Mouse (Mus musculus) frontal cortex, adult (tissue): ENCODE measurements around the gene Lamc2.

Experiments
- ATAC-seq: cut with Nextera tagmentation; 2 replicates; pipeline ENCODE4 v1.9.2; 2017; ENCODE audit warnings: mild to moderate bottlenecking, moderate library complexity, mixed read lengths; ENCODE audit not compliant: low TSS enrichment

The Lamc2 gene

GRCm38 (mm10) chr1:153185828-153186803 lies at the start of gene Lamc2:
TSS of gene Lamc2 (minus strand) at chr1:153186447.
- ATAC-seq: peak; percentile 73

GRCm38 (mm10) chr1:153235576-153235975 lies 49.3 kb upstream of the Lamc2 start:
- no peak for ATAC-seq

GRCm38 (mm10) chr1:153231681-153232080 lies 45.4 kb upstream of the Lamc2 start:
- no peak for ATAC-seq

- no peak for ATAC-seq
These were observed 41.7 kb upstream of the Lamc2 start for GRCm38 (mm10) chr1:153227916-153228315.

- ATAC-seq: no peak
These were observed 40.8 kb upstream of the Lamc2 start for GRCm38 (mm10) chr1:153227096-153227495.

- peak; percentile 78 for ATAC-seq
These were observed 39.8 kb upstream of the Lamc2 start for GRCm38 (mm10) chr1:153225786-153226725.

- no peak for ATAC-seq
These were observed 38.1 kb upstream of the Lamc2 start for GRCm38 (mm10) chr1:153224331-153224730.

- no peak for ATAC-seq
These were observed 33.1 kb upstream of the Lamc2 start for GRCm38 (mm10) chr1:153219376-153219775.

GRCm38 (mm10) chr1:153216516-153216915 lies 30.3 kb upstream of the Lamc2 start:
- no peak for ATAC-seq

GRCm38 (mm10) chr1:153215676-153216075 lies 29.4 kb upstream of the Lamc2 start:
- no peak for ATAC-seq

GRCm38 (mm10) chr1:153210992-153211391 lies 24.7 kb upstream of the Lamc2 start:
- no peak for ATAC-seq

- ATAC-seq: peak; percentile 97
These were observed 24.0 kb upstream of the Lamc2 start for GRCm38 (mm10) chr1:153210198-153210597.

GRCm38 (mm10) chr1:153202195-153202594 lies 15.9 kb upstream of the Lamc2 start:
- no peak; the same call in 1 of the 2 replicates for ATAC-seq

GRCm38 (mm10) chr1:153201448-153201847 lies 15.2 kb upstream of the Lamc2 start:
- ATAC-seq: peak; percentile 84

- no peak for ATAC-seq
These were observed 11.1 kb upstream of the Lamc2 start for GRCm38 (mm10) chr1:153197316-153197850.

- no peak for ATAC-seq
These were observed 6.7 kb upstream of the Lamc2 start for GRCm38 (mm10) chr1:153192945-153193344.

- ATAC-seq: no peak
These were observed 6.1 kb upstream of the Lamc2 start for GRCm38 (mm10) chr1:153192379-153192778.

GRCm38 (mm10) chr1:153191943-153192329 lies 5.7 kb upstream of the Lamc2 start:
- ATAC-seq: peak; percentile 82

GRCm38 (mm10) chr1:153191237-153191942 lies 5.1 kb upstream of the Lamc2 start:
- ATAC-seq: no peak

- no peak for ATAC-seq
These were observed 1.8 kb upstream of the Lamc2 start for GRCm38 (mm10) chr1:153188081-153188480.

- ATAC-seq: peak; percentile 96
These were observed 5.5 kb downstream of the Lamc2 start for GRCm38 (mm10) chr1:153180586-153181289.
